Mouse (Mus musculus) C2C12 (cell line): ENCODE measurements around the gene Elac2.

Source experiments
- CEBPB ChIP-seq: IDR thresholded peaks from one replicate; pipeline ENCODE4 v1.6.1; 2011; ENCODE audit warnings: low read depth, mild to moderate bottlenecking, control low read depth, moderate library complexity
- CTCF ChIP-seq: IDR thresholded peaks from one replicate; pipeline ENCODE4 v1.5.1; 2011; ENCODE audit not compliant: control insufficient read depth, insufficient read depth, insufficient read length
- MAX ChIP-seq: IDR thresholded peaks from one replicate; pipeline ENCODE4 v1.6.1; 2011; ENCODE audit warnings: mild to moderate bottlenecking, control low read depth
- MYOD1 ChIP-seq: IDR thresholded peaks from one replicate; pipeline ENCODE4 v1.6.1; 2011; ENCODE audit warnings: low read depth; ENCODE audit not compliant: control insufficient read depth, insufficient read length
- MYOG ChIP-seq: IDR thresholded peaks from one replicate; pipeline ENCODE4 v1.6.1; 2011; ENCODE audit not compliant: control insufficient read depth, insufficient read length; ENCODE audit errors: extremely low read depth

GRCm38 (mm10) chr11:64937226-64937625 lies 41.6 kb upstream of the Elac2 start:
- TF ChIP-seq CTCF = no peak
- no peak for TF ChIP-seq MYOD1
- TF ChIP-seq CEBPB = no peak
- TF ChIP-seq MYOG = no peak
- no peak for TF ChIP-seq MAX
